Mouse (Mus musculus) granulocyte monocyte progenitor cell, adult 5-6 weeks (primary cell): ENCODE results near the gene Kdm8. TPM values are rescaled to one million over a fixed set of nuclear protein-coding genes. Genes with fewer than 3 reads are reported as not detected.
"Not testable (repeated sequence)": the region's sequence is repeated elsewhere in the genome, so short reads cannot be mapped to it uniquely, and the experiment has no call there.

Source experiments
- ATAC-seq: replicated peaks from 2 replicates; pipeline ENCODE4 v1.8.0; 2016; ENCODE audit warnings: mild to moderate bottlenecking, moderate TSS enrichment, inconsistent platforms; ENCODE audit not compliant: poor library complexity, severe bottlenecking
- total RNA-seq, 2 experiments: library from RNA; stranded (forward) in 1 of 2; stranded (reverse) in 1 of 2; fragments of 200-712, 200-1000 nt in 1 of 2; fragments of >200 nt in 1 of 2; fragmentation: Nextera tagmentation in 1 of 2; gene quantifications; 2 replicates each; pipeline ENCODE4 v1.2.3; 2014 to 2017

The Kdm8 gene
- total RNA-seq (2014; fragmentation: Nextera tagmentation) (2.3 and 11.5 TPM in 2 replicates), total RNA-seq (2017) (5.5 and 7.2 TPM in 2 replicates)

DNA sequence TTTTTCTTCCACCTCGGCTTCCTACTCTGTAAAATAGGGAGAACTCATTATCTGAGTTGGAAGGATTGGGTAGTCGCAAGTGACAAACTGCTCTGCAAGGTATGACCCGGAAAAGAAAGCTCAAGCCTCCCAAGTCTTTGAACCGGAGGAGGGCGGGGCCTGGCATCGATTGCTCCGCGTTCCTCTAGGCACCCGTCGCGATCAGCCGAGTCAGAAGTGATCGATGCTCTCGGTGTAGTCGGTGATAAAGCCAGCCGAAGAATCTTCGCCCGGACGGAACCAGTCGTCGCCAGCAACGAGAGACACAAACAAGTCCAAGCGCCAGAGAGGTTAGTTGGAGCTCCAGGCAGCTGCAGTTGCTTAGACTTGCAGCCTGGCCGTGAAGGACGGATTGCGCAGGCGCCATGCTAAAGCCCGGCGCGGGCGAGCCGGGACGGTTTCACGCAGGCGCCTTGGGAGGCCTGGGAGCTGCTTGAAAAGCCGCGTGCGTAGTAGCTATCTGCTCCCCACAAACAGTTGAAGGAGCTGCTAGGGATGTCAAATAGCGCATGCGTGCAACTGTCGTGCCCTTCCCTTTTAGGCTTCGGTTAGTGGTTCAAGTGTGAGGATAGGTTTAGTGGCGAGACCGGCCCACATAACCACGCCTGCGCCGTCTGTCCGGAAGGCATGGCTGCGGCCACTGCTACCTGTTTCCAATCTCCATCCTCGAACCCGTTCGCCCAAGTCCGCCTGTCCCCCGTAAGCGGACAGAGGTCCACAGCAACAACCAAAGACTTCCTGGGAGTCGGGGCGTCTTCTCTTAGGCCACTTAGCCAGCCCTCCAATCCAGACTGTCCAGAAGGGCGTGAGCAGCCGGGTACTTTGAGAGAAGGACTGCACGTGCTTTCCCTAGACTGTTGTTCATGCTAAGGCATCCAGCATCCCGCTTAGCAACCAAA, at the start of gene Kdm8:
Gene Kdm8, plus strand, starts transcription at position 213 of the 938 bp plus-strand sequence.
- peak; percentile 91 for ATAC-seq

- no peak for ATAC-seq
These were observed 46.4 kb upstream of the Kdm8 start for GRCm38 (mm10) chr7:125398116-125398515.

- ATAC-seq = no peak
These were observed 45.8 kb upstream of the Kdm8 start for GRCm38 (mm10) chr7:125398687-125399086.

DNA sequence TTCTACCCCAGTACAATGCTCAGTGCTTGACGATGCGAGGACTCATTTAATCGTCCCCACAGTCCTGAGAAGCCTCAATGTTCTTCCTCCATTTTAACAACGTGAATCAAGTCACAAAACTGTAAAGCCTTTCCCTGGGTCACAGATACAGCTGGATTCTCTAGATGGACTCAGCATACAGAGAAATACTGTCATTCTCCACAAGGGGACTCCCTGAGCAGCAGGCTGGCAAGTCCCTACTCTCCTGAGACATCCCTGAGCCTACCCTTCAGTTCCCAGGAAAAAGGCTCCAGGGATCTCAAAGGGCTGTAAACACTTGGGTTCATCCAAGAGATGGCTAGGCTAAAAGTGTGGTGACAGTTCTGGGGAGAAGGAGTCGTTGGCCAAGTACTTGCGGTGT, 37.3 kb upstream of the Kdm8 start:
- ATAC-seq = no peak; the same call in 1 of the 2 replicates

DNA sequence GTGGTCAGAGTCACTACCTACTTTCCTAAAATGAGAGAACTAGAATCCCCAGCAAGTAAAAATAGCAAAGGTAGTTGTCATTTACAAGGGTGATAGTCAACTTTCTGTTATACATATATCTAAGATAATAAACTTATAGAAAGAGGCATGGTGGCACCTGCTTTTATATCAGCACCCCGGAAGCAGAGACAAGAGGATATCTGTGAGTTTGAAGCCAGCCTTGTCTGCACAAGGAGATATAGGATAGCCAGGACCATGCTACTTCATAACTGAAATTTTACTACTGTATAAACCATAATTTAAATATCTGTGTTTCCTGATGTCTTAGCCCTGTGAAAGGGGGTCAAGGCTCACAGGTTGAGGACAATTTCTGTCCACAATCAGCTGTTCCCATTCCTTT, 29.4 kb upstream of the Kdm8 start:
- no peak for ATAC-seq

- ATAC-seq = no peak
These were observed 28.7 kb upstream of the Kdm8 start for GRCm38 (mm10) chr7:125415776-125416175.

DNA sequence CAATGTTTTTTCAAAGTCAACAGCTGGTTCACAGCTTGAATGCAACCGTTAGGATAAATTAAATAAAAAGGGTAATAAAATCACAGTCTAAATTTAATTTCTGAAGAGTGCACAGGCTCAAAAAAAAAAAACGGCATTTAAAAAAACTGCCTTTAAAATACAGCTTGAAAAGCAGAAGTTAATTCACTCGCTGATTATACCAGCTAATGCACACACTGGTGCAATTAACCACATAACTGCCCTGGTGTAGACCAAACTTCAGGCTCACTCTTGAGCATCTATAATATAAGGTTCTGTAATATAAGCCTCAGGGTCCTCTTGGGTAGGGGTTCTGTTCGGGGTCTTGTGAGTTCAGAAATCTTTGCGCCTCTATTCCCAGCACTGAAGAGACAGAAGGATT, 27.7 kb upstream of the Kdm8 start:
- ATAC-seq = peak; percentile 64

- ATAC-seq = no peak
These were observed 26.1 kb upstream of the Kdm8 start for GRCm38 (mm10) chr7:125418413-125418812.

- ATAC-seq = peak; percentile 87
These were observed 24.3 kb upstream of the Kdm8 start for GRCm38 (mm10) chr7:125420190-125420589.

DNA sequence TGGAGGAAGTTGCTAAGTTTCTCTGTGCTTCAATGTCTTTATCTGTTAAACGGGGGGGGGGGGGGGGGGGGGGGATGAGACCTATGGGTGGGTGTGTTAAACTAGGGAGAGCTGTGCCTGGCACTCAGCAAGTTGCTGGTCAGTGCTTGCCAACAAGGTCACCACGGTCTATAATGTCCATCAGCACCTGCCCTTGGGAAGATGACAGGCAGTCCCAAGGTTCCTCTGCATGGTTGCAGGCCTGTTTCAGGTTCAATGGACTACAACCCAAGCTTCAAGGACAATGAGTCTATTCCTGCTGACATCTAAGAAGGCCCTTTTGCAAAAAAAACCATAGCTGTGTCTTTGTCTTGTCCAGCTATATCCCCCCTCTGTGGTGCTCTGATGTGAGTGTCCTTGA, 22.6 kb upstream of the Kdm8 start:
- ATAC-seq = no peak

- no peak for ATAC-seq
These were observed 21.4 kb upstream of the Kdm8 start for GRCm38 (mm10) chr7:125423056-125423455.

GRCm38 (mm10) chr7:125427492-125428090, 16.9 kb upstream of the Kdm8 start:
- no peak for ATAC-seq

DNA sequence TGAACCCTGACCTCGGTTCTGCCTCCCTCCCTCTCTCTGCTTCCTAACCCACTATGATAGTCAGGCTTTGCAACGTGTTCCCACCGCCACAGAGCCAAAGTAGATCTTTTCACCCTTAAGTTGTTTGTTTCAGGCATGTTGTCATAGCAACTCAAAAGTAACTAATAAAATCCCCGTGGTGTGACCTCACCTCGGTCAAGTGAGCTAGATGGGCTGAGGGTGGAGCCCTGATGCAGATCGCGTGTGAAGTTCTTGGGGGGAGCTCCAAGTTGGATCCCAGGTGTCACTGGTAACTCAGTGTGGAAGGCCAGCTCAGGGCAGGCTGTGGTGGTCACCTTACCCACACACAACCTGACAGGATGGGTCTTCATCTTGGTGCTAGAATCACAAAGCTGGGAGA, 16.1 kb upstream of the Kdm8 start:
- no peak for ATAC-seq

DNA sequence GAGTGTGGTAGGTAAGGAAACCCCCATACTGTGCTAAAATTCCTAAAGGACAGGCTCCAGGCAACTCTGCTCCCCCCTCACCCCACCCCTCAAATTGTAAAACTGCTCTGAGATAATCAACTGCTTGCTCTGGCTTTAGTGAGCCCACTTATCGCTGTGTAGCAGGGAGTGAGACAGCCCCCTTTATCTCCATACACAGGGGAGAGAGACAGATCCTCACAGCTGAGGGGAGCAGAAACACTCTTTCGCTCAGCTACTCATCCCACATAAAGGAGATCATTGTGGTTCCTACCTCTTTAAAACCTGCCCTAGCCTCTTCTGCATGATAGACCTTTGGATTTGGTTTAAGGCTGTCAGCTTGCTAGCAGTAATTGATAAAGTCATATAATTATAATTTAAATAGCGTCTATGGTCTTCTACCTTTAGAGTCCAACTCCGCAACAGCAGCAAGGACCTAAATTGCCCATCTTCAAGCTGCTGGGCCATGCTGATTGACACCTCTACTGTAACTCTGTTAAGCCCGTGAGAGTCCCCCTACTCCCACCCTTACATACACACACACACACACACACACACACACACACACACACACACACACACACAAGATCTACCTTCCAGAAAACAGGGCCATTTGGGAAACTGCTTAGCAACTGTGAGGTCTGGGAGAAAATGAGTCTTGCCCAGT, 15.5 kb upstream of the Kdm8 start:
- ATAC-seq = not testable (repeated sequence)

- no peak for ATAC-seq
These were observed 14.2 kb upstream of the Kdm8 start for GRCm38 (mm10) chr7:125430170-125430842.

DNA sequence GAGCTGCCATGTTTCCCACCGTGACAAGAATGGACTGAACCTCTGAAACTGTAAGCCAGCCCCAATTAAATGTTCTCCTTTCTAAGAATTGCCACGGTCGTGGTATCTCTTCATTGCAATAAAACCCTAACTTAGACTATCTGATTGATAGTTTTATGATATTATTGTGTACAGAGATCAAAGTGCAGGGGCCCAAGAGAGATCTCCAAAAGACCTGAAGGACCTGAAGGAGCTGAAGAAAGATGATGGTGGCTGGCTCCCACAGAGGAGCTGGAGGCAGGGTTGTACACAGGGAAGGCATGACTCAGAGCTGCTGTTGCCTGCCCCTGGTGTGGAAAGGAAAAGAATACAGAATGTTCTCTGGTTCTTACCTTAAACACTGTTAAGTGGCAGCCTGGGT, 10.6 kb upstream of the Kdm8 start:
- no peak for ATAC-seq

DNA sequence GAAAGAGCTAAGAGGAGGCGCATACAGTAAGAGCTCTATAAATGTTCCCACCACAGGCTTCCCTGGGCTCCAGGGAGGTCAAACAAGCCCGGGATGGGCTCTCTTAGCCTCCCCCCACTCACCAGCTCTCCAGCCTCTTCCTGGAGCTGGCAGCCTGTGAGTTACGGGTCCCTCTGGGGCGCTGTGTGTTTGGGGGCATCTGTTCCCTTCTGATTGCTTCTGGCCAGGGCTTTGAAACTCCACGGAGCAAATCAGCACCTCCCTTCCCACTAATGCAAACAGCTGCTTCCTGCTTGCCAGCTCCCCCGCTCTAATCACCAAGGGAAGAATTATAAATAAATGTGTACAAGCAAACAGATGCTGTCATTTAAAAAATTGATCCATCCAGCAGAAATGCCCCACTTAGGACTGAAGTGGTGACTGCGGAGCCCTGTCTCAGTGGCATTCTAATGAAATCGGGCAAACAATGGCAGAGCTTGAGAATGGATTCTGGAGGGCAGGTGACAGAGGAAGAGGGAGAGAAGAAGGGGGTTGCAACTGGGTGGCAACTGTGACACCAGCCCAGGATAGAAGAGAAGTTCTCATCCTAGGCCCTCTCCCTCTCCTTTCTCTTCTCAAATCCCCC, 9.7 kb upstream of the Kdm8 start:
- no peak for ATAC-seq

- no peak for ATAC-seq
These were observed 2.2 kb upstream of the Kdm8 start for GRCm38 (mm10) chr7:125442323-125442722.

DNA sequence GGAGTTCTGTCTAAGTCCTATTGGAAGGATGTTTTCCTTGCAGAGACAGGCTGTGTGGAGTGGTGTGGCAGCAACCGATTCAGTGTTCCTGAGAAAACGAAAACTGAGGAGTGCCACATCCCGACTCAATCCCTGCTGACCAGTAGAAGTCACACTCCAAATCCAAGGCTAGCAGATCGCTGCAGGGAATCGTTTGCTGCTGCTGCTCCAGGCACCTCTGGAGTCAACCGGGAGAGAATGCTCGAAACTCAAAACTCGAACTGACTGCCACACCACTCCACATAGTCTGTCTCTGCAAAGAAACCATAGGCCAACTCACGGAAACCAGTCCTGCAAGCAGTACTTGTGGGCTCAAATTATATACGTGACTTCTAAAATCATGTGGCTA, 406 bp upstream of the Kdm8 start:
- ATAC-seq = peak; percentile 5

GRCm38 (mm10) chr7:125450678-125451077, 6.2 kb downstream of the Kdm8 start:
- ATAC-seq = no peak
